Mouse (Mus musculus) stomach, embryonic 15.5 days (tissue): ENCODE data around the gene Tspan9. TPM values are rescaled to one million over a fixed set of nuclear protein-coding genes. Genes with fewer than 3 reads are reported as not detected.
A peak's percentile ranks its signal among the peaks of the same experiment; 100 is the strongest.

ENCODE experiments used
- ATAC-seq: fragments of 200-750 bp; cut with Nextera tagmentation; 2 replicates; pipeline ENCODE4 v1.8.0; 2017; ENCODE audit warnings: low read depth, moderate number of reproducible peaks, moderate TSS enrichment; ENCODE audit not compliant: insufficient read depth, low FRiP score
- H3K27ac ChIP-seq: fragments of 300-500 bp; sonication (generic); 2 replicates; pipeline ENCODE4 v1.5.1; 2015; ENCODE audit warnings: mild to moderate bottlenecking, inconsistent platforms
- H3K27me3 ChIP-seq: fragments of 300-500 bp; sonication (generic); replicated peaks from 2 replicates; pipeline ENCODE4 v1.6.1; 2015; ENCODE audit warnings: inconsistent platforms
- H3K36me3 ChIP-seq: fragments of 300-500 bp; sonication (generic); 2 replicates; pipeline ENCODE4 v1.6.1; 2015; ENCODE audit warnings: inconsistent platforms
- H3K4me1 ChIP-seq: fragments of 300-500 bp; sonication (generic); 2 replicates; pipeline ENCODE4 v1.6.1; 2015; ENCODE audit warnings: inconsistent platforms
- H3K4me2 ChIP-seq: fragments of 300-500 bp; sonication (generic); 2 replicates; pipeline ENCODE4 v1.6.1; 2015; ENCODE audit warnings: mild to moderate bottlenecking, inconsistent platforms
- H3K4me3 ChIP-seq: fragments of 300-500 bp; sonication (generic); replicated peaks from 2 replicates; pipeline ENCODE4 v1.5.1; 2015; ENCODE audit warnings: inconsistent platforms
- H3K9ac ChIP-seq: fragments of 300-500 bp; sonication (generic); 2 replicates; pipeline ENCODE4 v1.6.1; 2015; ENCODE audit warnings: inconsistent platforms
- H3K9me3 ChIP-seq: fragments of 300-500 bp; sonication (generic); 2 replicates; pipeline ENCODE4 v1.6.1; 2016; ENCODE audit warnings: inconsistent platforms
- WGBS: fragments of 180-500 bp; shearing (Covaris S2); methylation state at CpG from one replicate; pipeline ENCODE4 v1.1.7; 2015; 5-methylcytosine and 5-hydroxymethylcytosine counted together
- polyA plus RNA-seq: library from polyadenylated mRNA; unstranded; fragments of >200 nt; fragmentation: Nextera tagmentation; extraction: Ambion mirVana; gene quantifications from 2 replicates; pipeline ENCODE4 v1.2.1, GENCODE M21; 2015

Tspan9 gene
- polyA plus RNA-seq, 1 experiment from 2014 or later: 123 TPM

DNA sequence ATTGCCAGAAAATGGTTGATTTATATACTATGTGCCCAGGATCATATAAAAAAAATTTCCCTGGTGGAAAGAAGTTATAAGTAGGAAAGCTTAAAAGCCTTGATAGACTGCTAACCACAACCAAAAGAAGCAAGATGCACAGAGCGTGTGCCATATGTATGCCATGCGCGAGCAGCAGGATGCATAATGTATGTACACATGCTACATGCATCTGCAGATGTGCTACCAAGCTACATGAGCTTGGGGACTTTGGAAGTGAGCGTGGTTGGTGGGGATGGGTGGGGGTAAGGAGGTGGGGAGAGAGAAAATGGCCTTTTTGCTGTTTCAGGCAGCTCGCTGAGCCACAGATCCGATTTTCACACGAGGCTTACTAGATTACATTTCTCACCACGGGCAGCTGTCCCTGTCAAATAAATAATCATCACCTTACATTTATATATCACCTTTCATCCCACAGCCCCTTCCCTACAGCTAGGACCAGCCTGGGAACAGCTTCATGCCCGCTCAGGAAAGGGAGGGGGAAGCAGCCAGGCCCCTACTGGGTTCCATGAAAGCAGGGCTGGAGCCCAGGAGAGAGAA lies 57.8 kb downstream of the Tspan9 start:
- peaks cover 27% of the 10 kb centered on the region for H3K4me1 ChIP-seq
- H3K9ac ChIP-seq: no peak overlapping the region
- H3K36me3 ChIP-seq: no peaks in the 10 kb centered on the region
- WGBS: 64% methylated on average over 9 of the region's 9 CpGs
- H3K4me3 ChIP-seq: no peak overlapping the region
- H3K27ac ChIP-seq: no peak overlapping the region
- no peak overlapping the region for H3K4me2 ChIP-seq
- no peak for ATAC-seq
- H3K27me3 ChIP-seq: no peaks in the 10 kb centered on the region
- no peaks in the 10 kb centered on the region for H3K9me3 ChIP-seq

DNA sequence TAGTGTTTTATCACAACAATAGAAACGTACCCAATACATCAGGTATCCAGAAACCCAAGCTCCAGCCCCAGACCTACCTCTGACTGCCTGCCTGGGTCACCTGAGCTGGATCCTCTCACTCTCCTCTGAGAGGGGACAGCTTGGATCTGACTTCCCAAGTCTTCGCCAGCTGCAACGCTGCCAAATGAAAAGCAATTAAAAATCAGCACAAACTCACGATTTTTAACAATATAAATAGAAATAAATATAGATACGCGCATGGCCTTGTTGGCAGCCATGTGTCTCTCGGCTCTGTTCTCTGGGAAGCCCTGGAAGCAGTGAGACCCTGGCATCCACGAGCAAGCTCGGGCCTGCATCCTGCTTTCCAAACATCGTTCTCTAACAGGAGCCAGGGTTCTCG lies 60.1 kb downstream of the Tspan9 start:
- Histone ChIP-seq H3K9me3 (no peaks in the 10 kb centered on the region), H3K4me1 (peaks cover 18% of the 10 kb centered on the region), H3K4me3 (no peak overlapping the region), H3K27me3 (no peaks in the 10 kb centered on the region), H3K27ac (no peak overlapping the region), H3K9ac (no peak overlapping the region), H3K4me2 (no peak overlapping the region), H3K36me3 (no peaks in the 10 kb centered on the region)
- 78% methylated on average over 11 of the region's 11 CpGs for WGBS
- no peak for ATAC-seq

DNA sequence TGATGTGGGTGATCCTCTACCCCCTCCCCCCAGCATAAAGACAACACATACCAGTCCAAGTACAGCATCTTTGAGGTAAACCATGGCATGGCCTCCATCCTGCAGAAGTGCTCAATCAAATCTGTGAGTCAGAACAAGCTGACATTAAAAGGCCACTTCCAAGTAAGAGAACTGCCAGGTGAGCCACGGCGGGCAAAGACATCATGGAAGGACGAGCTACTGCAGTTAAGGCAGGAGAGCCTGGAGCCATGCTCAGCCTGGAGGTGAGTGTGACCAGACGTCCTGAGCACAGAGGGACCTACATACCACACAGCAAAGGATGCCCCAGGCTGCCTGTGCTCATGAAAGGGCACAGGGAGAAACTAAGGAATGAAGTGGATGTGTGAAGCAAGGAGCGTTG lies 61.6 kb downstream of the Tspan9 start:
- H3K9me3 ChIP-seq: no peaks in the 10 kb centered on the region
- no peak for ATAC-seq
- peaks cover 25% of the 10 kb centered on the region for H3K4me1 ChIP-seq
- no peaks in the 10 kb centered on the region for H3K27me3 ChIP-seq
- WGBS: 81% methylated on average over 5 of the region's 5 CpGs
- no peak overlapping the region for H3K27ac ChIP-seq
- no peak overlapping the region for H3K4me2 ChIP-seq
- H3K4me3 ChIP-seq: no peak overlapping the region
- H3K9ac ChIP-seq: no peak overlapping the region
- no peaks in the 10 kb centered on the region for H3K36me3 ChIP-seq

DNA sequence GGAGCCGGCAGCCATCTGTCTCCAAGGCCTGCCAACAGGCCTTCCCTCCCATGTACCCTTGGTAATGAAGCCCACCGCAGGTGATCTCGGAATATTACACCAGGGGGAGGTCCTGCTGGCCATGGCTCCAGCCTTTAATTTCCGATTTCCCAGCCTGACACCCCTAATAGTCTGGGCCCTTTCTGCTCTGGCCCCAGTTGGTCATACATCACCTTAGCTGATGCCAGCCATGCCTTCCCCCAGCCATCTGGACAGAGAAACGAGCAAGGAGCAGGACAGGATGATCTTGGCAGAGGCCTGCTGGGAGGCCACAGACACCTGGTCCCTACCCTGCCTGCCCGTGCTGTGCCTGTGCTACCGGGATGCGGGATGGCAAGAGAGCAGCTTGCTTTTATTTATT lies 62.1 kb downstream of the Tspan9 start:
- Histone ChIP-seq H3K27me3 (no peaks in the 10 kb centered on the region), H3K9ac (no peak overlapping the region), H3K4me1 (peaks cover 28% of the 10 kb centered on the region), H3K9me3 (no peaks in the 10 kb centered on the region), H3K4me2 (no peak overlapping the region), H3K4me3 (no peak overlapping the region), H3K36me3 (no peaks in the 10 kb centered on the region), H3K27ac (no peak overlapping the region)
- WGBS: 86% methylated on average over 8 of the region's 8 CpGs
- ATAC-seq: no peak

DNA sequence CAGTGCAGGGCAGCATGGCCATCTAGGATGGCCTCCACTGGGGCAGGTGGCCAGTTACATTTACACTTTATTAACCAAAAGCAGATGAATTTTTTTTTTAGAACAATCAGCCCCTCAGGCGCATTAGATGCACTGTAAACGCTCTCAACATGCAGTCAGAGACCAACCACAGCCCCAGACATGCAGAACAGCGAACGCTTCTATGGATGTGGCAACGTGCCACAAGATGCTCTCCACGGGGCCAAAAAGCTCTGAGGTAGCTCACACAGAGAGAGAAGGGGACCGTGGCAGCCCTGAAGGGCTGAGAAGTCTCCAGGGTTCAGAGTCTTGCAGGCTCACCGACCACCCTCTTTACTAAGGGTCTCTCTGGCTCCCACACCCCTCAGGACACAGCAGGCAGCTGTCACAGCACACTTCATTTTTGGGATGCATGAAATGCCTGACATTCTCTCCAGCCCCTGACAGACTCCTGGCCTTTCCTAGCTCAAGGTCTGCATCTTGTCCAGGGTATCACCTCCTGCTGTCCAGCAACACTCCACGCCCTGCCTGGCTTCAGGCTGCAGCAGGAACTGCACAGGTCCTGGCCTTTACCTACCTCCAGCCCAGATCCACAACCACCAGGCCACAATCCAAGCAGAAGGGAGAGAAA lies 63.7 kb downstream of the Tspan9 start:
- Histone ChIP-seq H3K36me3 (no peaks in the 10 kb centered on the region), H3K4me1 (peaks cover 31% of the 10 kb centered on the region), H3K9me3 (no peaks in the 10 kb centered on the region), H3K27ac (no peak overlapping the region), H3K4me3 (no peak overlapping the region), H3K4me2 (no peak overlapping the region), H3K27me3 (no peaks in the 10 kb centered on the region), H3K9ac (no peak overlapping the region)
- WGBS: 70% methylated on average over 9 of the region's 9 CpGs
- no peak for ATAC-seq

DNA sequence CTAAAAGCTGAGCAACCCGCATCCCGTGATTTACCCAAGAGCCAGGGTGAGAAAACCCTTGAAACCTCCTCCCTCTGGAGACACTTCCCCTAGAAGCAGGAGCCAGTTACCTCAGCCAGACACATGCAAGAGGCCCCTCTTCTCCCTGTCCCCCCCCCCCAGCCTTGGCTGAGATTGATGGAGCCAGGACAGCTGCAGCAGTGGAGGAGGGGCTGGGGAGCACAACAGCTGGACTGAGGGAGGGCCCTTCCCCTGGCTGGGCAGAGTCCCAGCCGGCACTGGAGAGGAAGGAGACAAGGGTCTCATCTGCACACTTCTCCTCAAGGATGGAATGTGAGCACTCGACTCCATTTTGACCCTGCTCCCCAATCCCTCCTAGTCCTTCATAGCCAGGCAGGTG lies 64.9 kb downstream of the Tspan9 start:
- Histone ChIP-seq H3K36me3 (no peaks in the 10 kb centered on the region), H3K9me3 (no peaks in the 10 kb centered on the region), H3K27ac (peak overlapping the region; percentile 33), H3K27me3 (no peaks in the 10 kb centered on the region), H3K9ac (no peak overlapping the region), H3K4me1 (peaks cover 38% of the 10 kb centered on the region), H3K4me2 (no peak overlapping the region), H3K4me3 (no peak overlapping the region)
- ATAC-seq: peak; percentile 82; the same call in 1 of the 2 replicates
- WGBS: 25% methylated on average over 4 of the region's 4 CpGs

DNA sequence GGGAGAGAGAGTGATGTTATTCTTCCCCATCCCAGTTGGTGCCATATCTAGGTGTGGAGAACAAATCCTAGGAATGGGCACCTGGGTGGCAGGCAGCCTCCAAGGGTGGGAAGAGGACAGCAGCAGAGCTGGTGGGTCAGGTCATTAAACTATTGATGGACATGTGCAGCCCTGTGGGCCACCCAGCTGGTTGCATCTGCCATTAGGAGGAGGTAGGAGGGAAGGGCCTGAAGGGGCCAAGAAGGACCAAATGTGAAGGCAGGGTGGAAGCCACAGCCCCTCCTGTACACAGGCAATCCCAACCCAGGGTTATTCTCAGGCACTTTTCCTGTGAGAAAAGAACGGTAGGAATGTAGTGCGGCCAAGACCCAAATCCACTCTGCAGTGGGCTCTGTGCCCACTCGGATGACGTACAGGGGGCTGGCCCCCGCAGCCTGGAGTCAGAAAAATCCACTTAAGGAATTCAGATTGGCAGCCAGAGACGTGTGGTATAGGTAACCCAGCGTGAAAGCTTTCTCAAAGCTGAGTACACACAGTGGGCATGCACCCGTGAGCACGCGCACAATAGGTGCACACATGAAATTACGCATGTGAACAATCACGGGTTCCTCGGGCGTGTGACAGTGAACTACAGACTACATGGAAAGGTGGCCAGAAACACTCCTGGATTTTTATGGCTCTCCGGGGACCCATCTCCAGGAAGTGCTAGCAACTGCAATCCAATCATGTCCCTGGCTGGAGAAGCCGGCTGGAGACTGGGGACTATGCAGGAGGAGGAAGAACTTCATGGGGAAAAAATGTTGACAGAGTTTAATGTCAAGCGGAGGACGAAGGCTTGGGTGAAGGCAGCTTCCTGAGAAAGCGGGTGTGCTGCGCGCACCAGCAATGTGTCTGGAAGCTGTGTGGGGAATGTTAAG lies 67.0 kb downstream of the Tspan9 start:
- no peak overlapping the region for H3K9ac ChIP-seq
- H3K27me3 ChIP-seq: no peaks in the 10 kb centered on the region
- peak overlapping the region; percentile 19; the same call in 1 of the 2 replicates for H3K27ac ChIP-seq
- no peak overlapping the region for H3K4me3 ChIP-seq
- no peak for ATAC-seq
- H3K4me1 ChIP-seq: peaks cover 38% of the 10 kb centered on the region
- H3K4me2 ChIP-seq: no peak overlapping the region
- WGBS: 71% methylated on average over 21 of the region's 21 CpGs
- H3K9me3 ChIP-seq: no peaks in the 10 kb centered on the region
- no peaks in the 10 kb centered on the region for H3K36me3 ChIP-seq

DNA sequence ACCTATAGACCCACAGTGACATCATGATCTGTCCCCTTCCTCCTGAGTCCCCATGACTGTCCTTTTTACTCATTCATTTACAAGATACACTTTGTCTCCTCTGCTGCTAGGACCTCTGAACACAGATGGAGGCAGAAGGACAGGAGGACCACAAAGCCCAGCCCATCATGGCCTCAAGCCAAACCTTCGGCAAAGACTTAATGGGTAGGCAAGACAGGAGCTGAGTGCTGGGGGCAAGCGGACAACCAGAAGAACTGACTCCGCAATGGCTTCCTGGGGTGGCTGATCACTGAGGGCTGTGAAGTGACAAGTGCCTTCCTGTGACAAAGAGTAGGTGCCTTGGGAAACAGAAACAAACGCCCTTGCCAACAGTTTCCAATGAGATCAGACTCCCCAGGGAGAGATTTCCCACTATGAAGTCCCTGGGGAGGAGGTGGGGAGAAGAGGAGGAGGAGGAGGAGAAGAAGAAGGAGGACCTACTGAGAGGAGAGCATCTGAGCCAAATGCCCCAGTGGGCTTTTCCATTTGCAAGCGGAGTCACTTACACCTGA lies 67.9 kb downstream of the Tspan9 start:
- no peak overlapping the region for H3K4me3 ChIP-seq
- H3K9ac ChIP-seq: no peak overlapping the region
- no peak overlapping the region for H3K4me2 ChIP-seq
- ATAC-seq: no peak
- no peaks in the 10 kb centered on the region for H3K36me3 ChIP-seq
- WGBS: 74% methylated on average over 5 of the region's 5 CpGs
- H3K27me3 ChIP-seq: no peaks in the 10 kb centered on the region
- no peak overlapping the region for H3K27ac ChIP-seq
- H3K9me3 ChIP-seq: no peaks in the 10 kb centered on the region
- peaks cover 42% of the 10 kb centered on the region for H3K4me1 ChIP-seq

DNA sequence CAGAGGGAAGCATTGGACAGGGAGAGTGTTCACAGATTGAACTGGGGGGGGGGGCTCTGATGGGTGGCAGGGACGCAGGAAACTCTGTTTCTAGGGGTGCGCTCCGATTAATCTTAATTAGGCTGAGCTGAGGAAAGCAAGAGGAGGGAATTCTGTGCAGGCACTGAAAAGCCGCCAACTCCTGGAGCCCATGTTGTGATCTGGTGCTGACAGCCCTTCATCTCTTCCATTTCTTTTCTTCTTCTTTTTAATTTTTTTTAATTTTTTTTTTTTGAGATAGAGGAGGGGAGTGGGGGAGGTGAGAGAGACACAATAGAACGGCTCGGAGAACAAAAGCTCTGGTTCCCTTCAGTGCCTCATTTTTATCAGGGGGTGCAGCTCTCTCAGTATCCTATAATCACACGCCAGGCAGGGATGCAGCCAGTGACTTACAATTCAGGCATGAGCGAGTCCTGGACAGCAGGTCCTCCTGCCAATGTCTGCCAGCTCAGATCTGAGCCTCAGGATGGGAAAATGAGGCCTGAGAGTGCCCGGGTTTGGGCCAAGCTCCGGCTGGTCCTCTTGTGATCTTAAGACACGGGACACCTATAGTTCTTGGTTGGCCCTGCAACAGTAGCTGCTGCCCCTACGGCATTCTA lies 72.4 kb downstream of the Tspan9 start:
- Histone ChIP-seq H3K4me3 (no peak overlapping the region), H3K36me3 (0 out of 2 replicates have a peak, but pooled peaks cover 3% of the 10 kb centered on the region), H3K4me2 (no peak overlapping the region), H3K4me1 (peaks cover 19% of the 10 kb centered on the region), H3K27me3 (no peaks in the 10 kb centered on the region), H3K9me3 (no peaks in the 10 kb centered on the region), H3K9ac (no peak overlapping the region), H3K27ac (no peak overlapping the region)
- no peak for ATAC-seq
- 85% methylated on average over 12 of the region's 12 CpGs for WGBS

DNA sequence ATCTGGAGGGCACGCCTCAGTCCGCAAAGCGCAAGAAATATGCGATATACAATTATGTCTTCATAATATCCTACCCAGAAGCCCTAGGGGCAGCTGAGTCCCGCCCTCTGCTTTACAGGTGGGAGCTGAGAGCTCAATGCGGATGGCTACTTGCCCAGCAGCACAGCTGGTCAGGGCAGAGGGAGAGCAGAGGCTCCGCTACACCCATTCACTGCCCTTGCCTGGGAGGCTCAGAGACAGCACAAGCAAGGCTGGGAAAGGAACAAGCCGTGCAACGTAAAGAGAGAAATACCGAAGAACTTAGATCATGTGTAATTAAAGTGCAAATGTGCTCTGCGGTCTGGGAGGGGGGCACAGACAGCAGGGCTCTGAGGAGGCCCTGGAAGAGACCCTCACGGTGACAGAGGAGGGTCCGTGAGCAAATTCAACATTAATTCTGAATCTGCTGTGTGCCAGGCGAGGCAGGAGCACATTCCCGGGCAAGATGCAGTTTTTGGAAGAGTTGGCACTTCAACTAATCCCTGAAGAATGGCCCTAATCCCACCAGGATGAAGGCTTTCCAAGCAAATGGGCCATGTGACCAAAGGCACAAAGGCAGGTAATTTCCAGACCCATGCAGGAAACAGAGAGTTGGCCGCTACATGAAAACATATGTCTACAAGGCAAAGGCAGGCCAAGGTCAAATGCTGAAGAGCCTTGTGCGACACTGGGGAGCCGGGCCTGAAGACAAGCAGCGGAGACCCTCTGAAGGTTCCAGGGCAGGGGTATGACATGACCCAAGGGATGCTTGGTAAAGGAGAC lies 73.1 kb downstream of the Tspan9 start:
- Histone ChIP-seq H3K9ac (no peak overlapping the region), H3K4me3 (no peak overlapping the region), H3K4me1 (peaks cover 24% of the 10 kb centered on the region), H3K27ac (no peak overlapping the region), H3K9me3 (no peaks in the 10 kb centered on the region), H3K36me3 (0 out of 2 replicates have a peak, but pooled peaks cover 3% of the 10 kb centered on the region), H3K4me2 (no peak overlapping the region), H3K27me3 (no peaks in the 10 kb centered on the region)
- ATAC-seq: 0 out of 2 replicates have a peak, but pooled peaks have one; percentile 16
- WGBS: 72% methylated on average over 19 of the region's 19 CpGs

DNA sequence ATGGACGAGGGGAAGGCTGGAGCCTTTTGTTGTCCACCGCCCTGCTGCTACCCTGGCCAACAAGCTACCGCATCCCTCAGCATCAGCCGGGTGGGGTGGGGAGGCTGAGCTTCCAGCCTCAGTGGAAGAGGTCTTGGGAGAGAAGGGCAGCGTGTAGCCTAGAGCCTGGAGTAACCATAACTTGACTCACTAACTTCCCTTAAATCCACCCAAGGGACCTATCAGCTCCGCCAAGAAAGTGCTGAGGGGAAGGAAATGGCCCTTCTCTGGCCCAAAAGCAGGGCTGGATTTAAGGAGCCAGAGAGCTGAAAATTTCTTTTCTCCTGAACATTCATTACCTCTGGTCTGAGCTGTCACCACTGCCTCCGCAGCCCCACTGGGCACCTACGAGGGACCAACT lies 75.2 kb downstream of the Tspan9 start:
- Histone ChIP-seq H3K36me3 (0 out of 2 replicates have a peak, but pooled peaks cover 3% of the 10 kb centered on the region), H3K4me1 (peaks cover 19% of the 10 kb centered on the region), H3K9me3 (no peaks in the 10 kb centered on the region), H3K9ac (no peak overlapping the region), H3K4me3 (no peak overlapping the region), H3K27ac (no peak overlapping the region), H3K4me2 (no peak overlapping the region), H3K27me3 (no peaks in the 10 kb centered on the region)
- 86% methylated on average over 8 of the region's 8 CpGs for WGBS
- ATAC-seq: no peak
